Mouse (Mus musculus) midbrain, embryonic 11.5 days (tissue): ENCODE measurements around the gene Rapgef6. TPM values are rescaled to one million over a fixed set of nuclear protein-coding genes. Genes with fewer than 3 reads are reported as not detected.

Source experiments
- ATAC-seq: fragments of 200-750 bp; cut with Nextera tagmentation; 2 replicates; pipeline ENCODE4 v1.8.0; 2017; ENCODE audit warnings: moderate TSS enrichment, moderate library complexity; ENCODE audit not compliant: low FRiP score
- DNase-seq: peaks from one replicate; pipeline ENCODE4 v3.0.0; 2015; ENCODE audit warnings: low spot score; ENCODE audit errors: missing footprints
- H3K27ac ChIP-seq: fragments of 300-500 bp; sonication (generic); 2 replicates; pipeline ENCODE4 v1.5.1; 2014; ENCODE audit warnings: low read depth, low read length
- H3K27me3 ChIP-seq: fragments of 300-500 bp; sonication (generic); 2 replicates; pipeline ENCODE4 v1.6.1; 2014; ENCODE audit warnings: mild to moderate bottlenecking, low read length, moderate library complexity, mixed read lengths; ENCODE audit not compliant: control insufficient read depth, insufficient read depth
- H3K36me3 ChIP-seq: fragments of 300-500 bp; sonication (generic); 2 replicates; pipeline ENCODE4 v1.6.1; 2014; ENCODE audit warnings: mild to moderate bottlenecking, low read length, moderate library complexity, mixed read lengths; ENCODE audit not compliant: control insufficient read depth, insufficient read depth
- H3K4me1 ChIP-seq: fragments of 300-500 bp; sonication (generic); 2 replicates; pipeline ENCODE4 v1.6.1; 2014; ENCODE audit warnings: low read length; ENCODE audit not compliant: control insufficient read depth, insufficient read depth
- H3K4me2 ChIP-seq: fragments of 300-500 bp; sonication (generic); 2 replicates; pipeline ENCODE4 v1.6.1; 2014; ENCODE audit warnings: mild to moderate bottlenecking, moderate library complexity
- H3K4me3 ChIP-seq: fragments of 300-500 bp; sonication (generic); 2 replicates; pipeline ENCODE4 v1.5.1; 2014; ENCODE audit warnings: low read depth, low read length
- H3K9ac ChIP-seq: fragments of 300-500 bp; sonication (generic); 2 replicates; pipeline ENCODE4 v1.6.1; 2014; ENCODE audit warnings: low read length
- H3K9me3 ChIP-seq: fragments of 300-500 bp; sonication (generic); 2 replicates; pipeline ENCODE4 v1.6.1; 2016; ENCODE audit warnings: low read length; ENCODE audit not compliant: control insufficient read depth
- WGBS: fragments of 180-500 bp; shearing (Covaris S2); extraction: QIAGEN DNeasy Blood & Tissue Kit; methylation state at CpG from one replicate; pipeline ENCODE4 v1.1.7; 2014; 5-methylcytosine and 5-hydroxymethylcytosine counted together
- polyA plus RNA-seq: library from polyadenylated mRNA; unstranded; fragments of >200 nt; fragmentation: Nextera tagmentation; extraction: Ambion mirVana; gene quantifications from 2 replicates; pipeline ENCODE4 v1.2.1, GENCODE M21; 2014

The Rapgef6 gene
- polyA plus RNA-seq, 1 experiment from 2014 or later, result 24.9 TPM

GRCm38 (mm10) chr11:54691179-54691578, 168.5 kb downstream of the Rapgef6 start:
- no peak for ATAC-seq
- WGBS, result 91% methylated on average over 4 of the region's 4 CpGs
- Histone ChIP-seq H3K27me3 (no peaks in the 10 kb centered on the region), H3K9ac (no peak overlapping the region), H3K9me3 (no peaks in the 10 kb centered on the region), H3K27ac (no peak overlapping the region), H3K4me3 (no peak overlapping the region), H3K4me2 (no peak overlapping the region), H3K4me1 (no peaks in the 10 kb centered on the region), H3K36me3 (peaks cover 4% of the 10 kb centered on the region; the same call in 1 of the 2 replicates)
- no peak for DNase-seq

DNA sequence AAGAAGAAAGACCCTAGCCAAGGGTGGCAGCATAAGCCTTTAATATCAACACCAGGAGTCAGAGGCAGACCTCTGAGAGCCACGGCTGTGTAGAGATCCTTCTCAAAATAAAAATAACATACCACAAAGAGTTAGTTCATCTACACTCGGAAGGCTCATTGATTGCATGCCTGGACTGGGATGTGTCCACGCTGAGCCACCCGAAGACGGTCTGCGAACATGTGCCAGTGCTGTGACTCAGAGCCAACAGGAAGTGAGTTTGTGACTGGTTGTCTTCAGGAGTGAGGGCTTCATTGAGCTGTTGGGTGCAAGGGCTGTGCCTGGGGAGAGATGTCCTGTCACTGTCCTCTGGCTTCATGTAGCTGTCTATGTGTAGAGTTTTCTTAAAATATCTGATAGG, 171.0 kb downstream of the Rapgef6 start:
- no peak for ATAC-seq
- peaks cover 7% of the 10 kb centered on the region for H3K36me3 ChIP-seq

DNA sequence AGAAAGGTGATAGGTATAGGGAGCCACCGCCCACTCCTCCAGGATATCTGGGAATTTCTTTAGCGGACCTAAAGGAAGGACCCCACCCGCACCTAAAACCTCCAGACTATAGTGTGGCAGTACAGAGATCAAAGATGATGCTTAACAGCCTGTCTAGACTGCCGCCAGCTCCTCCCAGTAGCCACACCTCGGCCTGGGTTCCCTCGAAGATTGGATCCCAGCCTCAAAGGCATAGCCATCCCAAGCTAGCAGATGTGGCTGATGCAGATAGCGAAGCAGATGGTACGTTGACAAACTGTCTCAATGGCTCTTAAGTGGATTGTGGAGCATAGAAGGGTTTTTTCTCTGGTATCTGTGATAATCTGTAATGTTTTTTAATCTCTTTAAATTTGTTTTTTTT, 171.6 kb downstream of the Rapgef6 start:
- peaks cover 7% of the 10 kb centered on the region for H3K36me3 ChIP-seq
- H3K9ac ChIP-seq, result no peak overlapping the region
- H3K4me3 ChIP-seq, result no peak overlapping the region
- H3K9me3 ChIP-seq, result no peaks in the 10 kb centered on the region
- no peak for DNase-seq
- H3K4me2 ChIP-seq, result no peak overlapping the region
- no peak overlapping the region for H3K27ac ChIP-seq
- 92% methylated on average over 8 of the region's 8 CpGs for WGBS
- no peak for ATAC-seq
- no peaks in the 10 kb centered on the region for H3K27me3 ChIP-seq
- H3K4me1 ChIP-seq, result no peaks in the 10 kb centered on the region

More for the DNA sequence above, 171.0 kb downstream of the Rapgef6 start:
- Histone ChIP-seq H3K27me3 (no peaks in the 10 kb centered on the region), H3K4me1 (no peaks in the 10 kb centered on the region), H3K9ac (no peak overlapping the region), H3K9me3 (no peaks in the 10 kb centered on the region), H3K27ac (no peak overlapping the region), H3K4me2 (no peak overlapping the region), H3K4me3 (no peak overlapping the region)
- DNase-seq, result no peak
- WGBS, result 89% methylated on average over 6 of the region's 6 CpGs

GRCm38 (mm10) chr11:54695951-54696350, 173.3 kb downstream of the Rapgef6 start:
- Histone ChIP-seq H3K27ac (no peak overlapping the region), H3K9me3 (no peaks in the 10 kb centered on the region), H3K4me1 (no peaks in the 10 kb centered on the region), H3K4me2 (no peak overlapping the region), H3K9ac (no peak overlapping the region), H3K27me3 (no peaks in the 10 kb centered on the region), H3K36me3 (peaks cover 7% of the 10 kb centered on the region), H3K4me3 (no peak overlapping the region)
- DNase-seq (no peak), ATAC-seq (no peak)
- whole genome bisulfite sequencing, result 74% methylated on average over 4 of the region's 4 CpGs

GRCm38 (mm10) chr11:54697611-54698010, 175.0 kb downstream of the Rapgef6 start:
- no peak overlapping the region for H3K9ac ChIP-seq
- no peaks in the 10 kb centered on the region for H3K9me3 ChIP-seq
- H3K36me3 ChIP-seq, result peaks cover 7% of the 10 kb centered on the region
- H3K4me2 ChIP-seq, result no peak overlapping the region
- 88% methylated on average over 5 of the region's 5 CpGs for WGBS
- H3K4me3 ChIP-seq, result no peak overlapping the region
- H3K27me3 ChIP-seq, result no peaks in the 10 kb centered on the region
- no peak overlapping the region for H3K27ac ChIP-seq
- H3K4me1 ChIP-seq, result no peaks in the 10 kb centered on the region
- DNase-seq (no peak), ATAC-seq (no peak)

DNA sequence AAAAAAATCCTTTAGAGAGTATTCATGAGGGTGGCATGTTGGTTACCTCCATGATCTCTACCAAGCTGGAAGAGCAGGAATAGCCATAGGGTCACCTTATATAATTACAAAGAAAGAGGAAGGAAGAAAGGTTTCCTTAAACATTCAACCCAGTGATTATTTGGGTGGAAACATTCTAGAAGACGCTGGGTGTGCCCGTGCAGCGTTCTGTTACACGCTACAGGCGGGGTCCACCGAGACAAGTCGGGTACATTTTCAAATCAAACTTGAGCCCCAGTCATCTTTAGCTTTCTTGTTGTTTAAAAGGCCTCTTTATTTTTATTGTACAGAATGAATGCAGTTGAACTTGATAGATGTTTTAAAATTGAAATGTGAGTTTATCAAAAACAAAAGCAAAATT, 176.0 kb downstream of the Rapgef6 start:
- WGBS, result 95% methylated on average over 7 of the region's 7 CpGs
- ATAC-seq (no peak), DNase-seq (no peak)

DNA sequence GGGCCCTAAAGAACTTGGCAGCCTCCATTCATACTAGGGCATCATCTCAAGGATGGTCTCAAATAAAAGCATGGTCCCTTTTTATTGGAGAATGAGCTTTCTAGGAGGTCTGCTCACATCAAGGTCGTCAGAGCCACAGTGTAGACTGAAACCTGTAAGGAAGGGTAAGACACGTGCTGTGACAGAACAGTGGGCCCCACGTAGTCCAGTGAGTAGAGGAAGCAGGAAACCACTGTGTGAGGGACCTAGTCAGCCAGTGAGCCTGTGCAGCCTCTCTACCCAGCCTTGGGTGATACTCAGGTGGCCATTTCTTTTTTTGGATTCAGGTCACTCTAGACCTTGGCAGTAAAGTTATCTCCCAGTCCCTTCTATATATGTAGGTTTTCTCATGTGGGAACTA, 177.3 kb downstream of the Rapgef6 start:
- H3K27ac ChIP-seq, result no peak overlapping the region

More for the DNA sequence above, 176.0 kb downstream of the Rapgef6 start:
- Histone ChIP-seq H3K4me1 (no peaks in the 10 kb centered on the region), H3K27me3 (no peaks in the 10 kb centered on the region), H3K9ac (no peak overlapping the region), H3K27ac (no peak overlapping the region), H3K4me3 (no peak overlapping the region), H3K9me3 (no peaks in the 10 kb centered on the region), H3K4me2 (no peak overlapping the region), H3K36me3 (peaks cover 7% of the 10 kb centered on the region)

GRCm38 (mm10) chr11:54701848-54702247, 179.2 kb downstream of the Rapgef6 start:
- no peaks in the 10 kb centered on the region for H3K4me1 ChIP-seq
- H3K9ac ChIP-seq, result no peak overlapping the region
- H3K27me3 ChIP-seq, result no peaks in the 10 kb centered on the region
- no peak overlapping the region for H3K27ac ChIP-seq
- no peaks in the 10 kb centered on the region for H3K9me3 ChIP-seq
- H3K4me2 ChIP-seq, result no peak overlapping the region
- no peak for DNase-seq
- ATAC-seq, result no peak
- WGBS, result 96% methylated on average over 8 of the region's 8 CpGs
- H3K4me3 ChIP-seq, result no peak overlapping the region
- H3K36me3 ChIP-seq, result no peaks in the 10 kb centered on the region

More for the DNA sequence above, 177.3 kb downstream of the Rapgef6 start:
- H3K27me3 ChIP-seq, result no peaks in the 10 kb centered on the region
- no peak overlapping the region for H3K4me3 ChIP-seq
- no peak overlapping the region for H3K4me2 ChIP-seq
- WGBS, result 83% methylated on average over 3 of the region's 3 CpGs
- H3K4me1 ChIP-seq, result no peaks in the 10 kb centered on the region
- no peak for DNase-seq
- peaks cover 7% of the 10 kb centered on the region for H3K36me3 ChIP-seq
- no peak overlapping the region for H3K9ac ChIP-seq
- H3K9me3 ChIP-seq, result no peaks in the 10 kb centered on the region
- no peak for ATAC-seq

- H3K36me3 ChIP-seq, result no peaks in the 10 kb centered on the region
- no peaks in the 10 kb centered on the region for H3K9me3 ChIP-seq
- H3K27me3 ChIP-seq, result no peaks in the 10 kb centered on the region
- peak; percentile 50; the same call in 1 of the 2 replicates for ATAC-seq
- WGBS, result 31% methylated on average over 4 of the region's 4 CpGs
- H3K9ac ChIP-seq, result no peak overlapping the region
- no peaks in the 10 kb centered on the region for H3K4me1 ChIP-seq
- H3K27ac ChIP-seq, result no peak overlapping the region
- H3K4me2 ChIP-seq, result no peak overlapping the region
- H3K4me3 ChIP-seq, result no peak overlapping the region
- peak; percentile 90 for DNase-seq
These were observed 180.7 kb downstream of the Rapgef6 start for GRCm38 (mm10) chr11:54703306-54703705.
